Mouse (Mus musculus): Measurements from ENCODE around the gene Tpd52l1.

DNA sequence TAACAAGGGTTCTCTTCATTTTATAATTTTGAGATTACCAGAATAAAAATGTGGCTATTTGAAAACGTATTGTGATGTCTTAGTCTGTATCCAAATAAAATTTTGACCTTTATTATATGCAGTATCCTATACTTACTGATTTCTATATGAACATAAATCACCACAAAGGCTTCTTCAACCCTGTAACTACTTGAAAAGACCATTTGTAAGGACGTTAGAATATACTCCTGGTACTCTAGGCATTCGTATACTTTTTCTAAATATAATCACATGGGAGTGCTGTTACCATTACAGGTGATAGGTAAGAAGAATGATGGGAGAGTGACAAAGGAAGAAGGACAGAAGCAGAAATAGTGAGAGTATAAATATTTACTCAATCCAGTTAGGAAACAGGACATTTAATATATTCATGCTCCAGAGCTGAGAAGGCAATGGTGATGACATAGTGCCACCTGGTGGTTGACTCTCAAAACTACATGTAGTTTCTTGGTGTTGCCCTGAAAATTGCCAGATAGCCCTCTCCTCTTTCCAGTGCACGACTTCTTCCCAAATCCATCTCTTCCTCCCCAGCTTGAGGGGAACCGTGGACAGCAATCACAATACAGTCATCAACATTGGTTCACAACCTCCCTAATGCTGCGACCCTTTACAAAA is 146.7 kb downstream of the Tpd52l1 start:
- peak; percentile 78; the same call in 1 of the 2 replicates for TF ChIP-seq CTCF (IDR thresholded peaks at IDR 0.05; ENCODE audit: borderline replicate concordance, extremely low read depth, insufficient read depth, insufficient read length)
- no peak for TF ChIP-seq POLR2A (IDR thresholded peaks at IDR 0.05; ENCODE audit: borderline replicate concordance, extremely low read depth, insufficient read depth, insufficient read length, poor library complexity, severe bottlenecking)

All from brain, embryonic 14.5 days (tissue).